Mouse (Mus musculus): ENCODE data around the gene Traf5.

- TF ChIP-seq CTCF (IDR thresholded peaks at IDR 0.05; ENCODE audit: borderline replicate concordance, insufficient read depth, low read length) (no peak), POLR2A (IDR thresholded peaks at IDR 0.05; ENCODE audit: low read depth, low read length) (no peak)
Measured at GRCm38 (mm10) chr1:192078406-192078805, 14.0 kb downstream of the Traf5 start.

Data from embryonic fibroblast, embryonic 13.5 days (primary cell).